Mouse (Mus musculus): Measurements from ENCODE around the gene Cmss1. TPM values are rescaled to one million over a fixed set of nuclear protein-coding genes. Genes with fewer than 3 reads are reported as not detected.
A peak's percentile ranks its signal among the peaks of the same experiment; 100 is the strongest.

The Cmss1 gene
- total RNA-seq, 2 experiments from 2014 or later, result 16.6 to 18.9 TPM

- DNase-seq (ENCODE audit: low spot score in 2 of 2), result no peak
These were observed 303.6 kb downstream of the Cmss1 start for GRCm38 (mm10) chr16:57302792-57303698.

GRCm38 (mm10) chr16:57301512-57302115 lies 305.1 kb downstream of the Cmss1 start:
- no peak for DNase-seq (ENCODE audit: low spot score in 2 of 2)

GRCm38 (mm10) chr16:57295216-57295934 lies 311.3 kb downstream of the Cmss1 start:
- DNase-seq (ENCODE audit: low spot score in 2 of 2), result no peak

- no peak for DNase-seq (ENCODE audit: low spot score in 2 of 2)
These were observed 313.9 kb downstream of the Cmss1 start, which contains the start of gene Tmem30c for GRCm38 (mm10) chr16:57292765-57293164. Gene Tmem30c (minus strand): TSS chr16:57292865.

GRCm38 (mm10) chr16:57292296-57292695 lies 314.4 kb downstream of the Cmss1 start:
- DNase-seq (ENCODE audit: low spot score in 2 of 2), result no peak

GRCm38 (mm10) chr16:57291696-57292095 lies 315.0 kb downstream of the Cmss1 start:
- no peak for DNase-seq (ENCODE audit: low spot score in 2 of 2)

- peak in 1 of 2 experiments; percentile 9 for DNase-seq (ENCODE audit: low spot score in 2 of 2)
These were observed 325.2 kb downstream of the Cmss1 start for GRCm38 (mm10) chr16:57281417-57281816.

- peak in 1 of 2 experiments; percentile 19 for DNase-seq (ENCODE audit: low spot score in 2 of 2)
These were observed 326.1 kb downstream of the Cmss1 start for GRCm38 (mm10) chr16:57280221-57281217.

- no peak for DNase-seq (ENCODE audit: low spot score in 2 of 2)
These were observed 327.6 kb downstream of the Cmss1 start for GRCm38 (mm10) chr16:57278976-57279626.

- DNase-seq (ENCODE audit: low spot score in 2 of 2), result no peak
These were observed 336.9 kb downstream of the Cmss1 start for GRCm38 (mm10) chr16:57269751-57270150.

- peak in 1 of 2 experiments; percentile 42 for DNase-seq (ENCODE audit: low spot score in 2 of 2)
These were observed 338.4 kb downstream of the Cmss1 start for GRCm38 (mm10) chr16:57268058-57268841.

- DNase-seq (ENCODE audit: low spot score in 2 of 2), result no peak
These were observed 339.6 kb downstream of the Cmss1 start for GRCm38 (mm10) chr16:57267068-57267467.

- DNase-seq (ENCODE audit: low spot score in 2 of 2), result no peak
These were observed 346.5 kb downstream of the Cmss1 start for GRCm38 (mm10) chr16:57260152-57260551.

- no peak for DNase-seq (ENCODE audit: low spot score in 2 of 2)
These were observed 347.1 kb downstream of the Cmss1 start for GRCm38 (mm10) chr16:57259356-57260083.

All from gastrocnemius, postnatal 4 days (tissue).